Mouse (Mus musculus): Measurements from ENCODE around the gene Auts2.
A peak's percentile ranks its signal among the peaks of the same experiment; 100 is the strongest.

The Auts2 gene

DNA sequence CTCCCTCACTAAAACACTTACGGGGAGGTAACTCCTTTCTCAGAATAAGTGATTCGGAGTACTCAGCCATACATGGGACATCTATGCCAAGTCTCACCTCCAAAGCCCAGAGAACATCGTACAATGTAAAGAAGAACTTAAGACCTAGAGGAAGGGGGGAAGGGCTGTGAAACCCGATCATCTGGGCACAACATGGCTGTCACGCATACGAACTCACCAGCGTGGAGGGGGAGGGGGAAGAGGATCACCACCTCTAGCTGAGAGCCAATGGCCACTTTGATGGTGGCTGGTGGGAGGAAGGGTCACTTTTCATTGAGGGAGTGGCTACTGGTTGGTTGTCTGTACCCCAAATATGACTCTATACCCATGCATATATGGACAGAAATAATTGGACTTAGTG is 1053.3 kb downstream of the Auts2 start:
- DNase-seq, result no peak

DNA sequence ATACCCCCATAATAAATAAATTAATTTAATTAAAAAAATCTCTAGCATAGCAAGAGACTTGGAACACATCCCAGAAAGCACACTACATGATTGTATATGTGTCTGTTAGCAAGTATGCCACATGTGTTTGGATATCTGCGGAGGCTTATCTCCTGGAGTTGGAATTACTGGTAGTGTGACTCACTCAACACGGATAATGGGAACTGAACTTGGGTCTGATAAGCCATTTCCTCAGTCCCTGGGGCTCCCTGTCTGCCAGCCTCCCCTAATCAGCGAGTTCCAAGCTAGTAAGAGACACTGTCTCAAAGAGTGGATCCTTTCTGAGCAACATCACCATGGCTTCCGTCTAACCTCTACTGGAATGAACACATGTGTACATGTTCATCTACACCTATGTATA is 1056.6 kb downstream of the Auts2 start:
- no peak for DNase-seq

DNA sequence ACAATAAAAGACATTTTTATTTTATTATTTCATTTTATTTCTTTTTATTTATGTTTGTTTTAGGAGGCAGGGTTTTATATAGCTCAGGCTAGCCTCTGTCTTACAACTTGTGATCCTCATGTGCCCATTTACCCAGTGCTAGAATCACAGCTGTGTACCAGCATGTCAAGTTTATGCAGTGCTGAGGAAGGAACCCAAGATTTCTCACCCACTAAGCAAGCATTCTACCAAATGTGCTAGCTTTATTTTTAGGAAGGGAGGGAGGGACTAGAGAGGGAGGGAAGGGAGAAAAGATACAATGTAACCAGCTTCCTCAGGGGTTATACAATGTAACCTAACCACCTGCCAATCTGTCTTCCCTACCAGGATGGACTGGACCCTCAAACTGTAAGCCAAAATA is 1067.9 kb downstream of the Auts2 start:
- no peak for DNase-seq

DNA sequence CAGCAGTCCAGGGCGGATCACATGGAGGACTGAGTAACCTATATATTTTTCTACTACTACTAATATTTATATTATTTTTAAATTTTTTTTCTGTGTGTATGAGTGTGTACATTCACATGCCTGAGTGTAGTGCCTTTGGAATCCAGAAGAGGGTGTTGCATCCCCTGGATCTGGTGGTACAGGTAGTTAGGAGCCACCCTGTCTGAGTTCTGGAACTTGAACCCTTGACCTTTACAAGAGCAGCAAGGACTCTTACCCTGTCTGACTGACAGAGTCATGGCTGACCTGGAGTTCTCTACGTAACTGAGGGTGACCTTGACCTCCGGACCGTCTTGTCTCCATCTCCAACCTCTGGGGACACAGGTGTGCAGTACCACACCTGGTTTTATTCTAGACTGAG is 1074.5 kb downstream of the Auts2 start:
- no peak for DNase-seq

DNA sequence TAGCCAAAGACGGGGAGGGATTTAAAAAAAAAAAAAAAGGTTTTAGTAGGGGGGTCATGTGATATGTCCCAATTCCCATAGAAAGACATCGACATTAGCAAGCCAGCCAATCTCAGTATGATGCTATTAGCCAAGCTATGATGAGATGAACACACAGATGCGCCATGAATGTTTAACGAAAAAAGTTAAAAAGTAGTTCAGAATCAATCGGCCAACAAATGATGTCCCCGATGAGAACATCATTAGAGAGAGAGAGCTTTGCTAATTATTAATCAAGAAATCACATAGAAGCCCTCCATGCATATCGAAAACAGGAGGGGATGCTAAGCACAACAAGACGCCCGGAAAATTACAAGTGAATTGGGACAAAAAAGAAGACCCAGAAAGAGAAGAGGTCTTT is 1077.0 kb downstream of the Auts2 start:
- peak; percentile 58 for DNase-seq

DNA sequence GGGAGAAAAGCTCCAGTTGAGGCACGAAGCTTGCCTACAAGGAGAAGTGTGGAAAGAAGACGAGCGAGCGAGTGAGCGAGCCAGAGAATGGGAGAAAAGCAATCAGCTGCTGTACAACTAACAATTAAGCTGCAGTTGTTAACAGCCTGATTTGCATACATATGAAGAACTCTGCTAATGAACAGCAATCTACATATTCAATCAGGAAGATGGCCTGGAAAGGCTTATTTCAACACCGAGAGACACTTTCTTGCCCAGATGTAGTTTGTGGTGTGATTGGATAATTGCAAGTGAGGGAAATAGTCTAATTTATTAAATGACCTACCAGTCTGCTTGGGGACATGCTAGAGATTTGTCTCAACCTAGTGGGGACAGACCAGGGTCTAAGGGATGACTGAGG is 1079.7 kb downstream of the Auts2 start:
- DNase-seq, result no peak

DNA sequence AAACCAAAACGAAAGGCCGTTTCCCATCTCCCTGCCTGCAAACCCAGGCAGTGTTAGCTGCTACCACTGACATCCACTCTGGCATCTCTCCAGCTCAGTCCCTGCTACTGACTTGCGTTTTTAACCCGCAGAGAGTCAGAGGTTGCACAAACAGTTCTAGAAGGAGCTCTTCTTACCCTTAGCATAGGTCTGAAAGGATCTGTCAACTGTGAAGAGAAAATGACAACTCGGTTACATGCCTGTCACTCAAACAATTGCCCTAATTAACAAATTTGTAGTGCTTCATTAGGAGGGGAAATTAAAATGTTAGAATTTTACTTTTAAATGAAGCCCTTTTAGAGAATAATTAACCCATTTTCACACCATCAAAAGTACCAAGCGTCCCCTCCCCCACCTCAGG is 1083.2 kb downstream of the Auts2 start:
- DNase-seq, result no peak

DNA sequence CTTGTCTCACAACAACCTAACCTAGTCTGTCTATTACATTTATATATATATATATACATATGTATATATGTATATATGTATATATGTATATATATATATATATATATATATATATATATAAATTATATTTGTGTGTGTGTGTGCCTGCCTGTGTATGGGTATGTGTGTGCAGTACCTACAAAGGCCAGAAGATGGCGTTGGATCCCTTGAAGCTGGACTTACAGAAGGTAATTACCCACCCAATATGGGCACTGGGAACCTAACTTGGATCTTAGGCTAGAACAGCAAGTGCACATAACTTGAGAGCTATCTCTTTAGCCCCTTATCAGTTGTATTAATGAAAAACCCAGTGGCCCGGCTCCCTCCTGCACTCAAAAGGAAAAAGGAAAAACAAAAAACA is 1083.6 kb downstream of the Auts2 start:
- peak; percentile 14 for DNase-seq

DNA sequence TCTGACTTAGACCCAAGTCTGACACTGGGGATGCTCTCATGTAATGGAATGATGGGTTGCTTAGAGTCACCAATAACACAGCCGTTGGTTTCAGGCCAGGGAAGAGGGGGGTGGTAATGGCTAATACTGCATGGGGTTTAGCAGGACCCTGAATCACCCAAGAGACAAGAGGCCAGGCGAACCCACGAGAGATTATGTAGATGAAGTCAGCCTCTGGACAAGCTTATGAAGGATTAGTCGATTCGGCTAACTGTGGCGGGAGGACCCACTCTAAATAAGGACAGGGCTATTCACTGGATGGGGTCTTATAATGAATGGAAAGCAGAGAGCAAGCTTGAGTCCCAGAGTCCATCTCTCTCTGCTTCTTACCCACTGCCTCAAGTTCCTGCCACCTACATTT is 1084.4 kb downstream of the Auts2 start:
- no peak for DNase-seq

DNA sequence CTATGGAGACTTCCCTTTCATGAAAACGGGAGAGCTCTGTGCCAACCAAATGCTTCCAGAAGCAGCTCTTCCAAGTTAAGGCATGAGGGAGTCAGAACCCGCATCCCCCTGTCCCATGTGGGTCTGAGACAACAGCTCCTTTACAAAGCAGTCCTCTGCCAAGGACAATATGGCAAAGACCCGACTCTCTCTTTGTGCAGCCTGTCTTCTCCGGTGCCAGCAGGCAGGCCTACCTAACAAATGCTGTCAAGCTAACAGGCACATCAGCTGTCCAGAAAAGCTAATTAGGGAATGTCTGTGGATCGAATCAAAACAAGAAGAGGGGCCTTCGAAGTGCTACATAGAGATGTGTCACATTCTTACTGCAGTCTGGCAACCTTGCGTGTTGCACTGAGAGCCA is 1085.1 kb downstream of the Auts2 start:
- no peak for DNase-seq

DNA sequence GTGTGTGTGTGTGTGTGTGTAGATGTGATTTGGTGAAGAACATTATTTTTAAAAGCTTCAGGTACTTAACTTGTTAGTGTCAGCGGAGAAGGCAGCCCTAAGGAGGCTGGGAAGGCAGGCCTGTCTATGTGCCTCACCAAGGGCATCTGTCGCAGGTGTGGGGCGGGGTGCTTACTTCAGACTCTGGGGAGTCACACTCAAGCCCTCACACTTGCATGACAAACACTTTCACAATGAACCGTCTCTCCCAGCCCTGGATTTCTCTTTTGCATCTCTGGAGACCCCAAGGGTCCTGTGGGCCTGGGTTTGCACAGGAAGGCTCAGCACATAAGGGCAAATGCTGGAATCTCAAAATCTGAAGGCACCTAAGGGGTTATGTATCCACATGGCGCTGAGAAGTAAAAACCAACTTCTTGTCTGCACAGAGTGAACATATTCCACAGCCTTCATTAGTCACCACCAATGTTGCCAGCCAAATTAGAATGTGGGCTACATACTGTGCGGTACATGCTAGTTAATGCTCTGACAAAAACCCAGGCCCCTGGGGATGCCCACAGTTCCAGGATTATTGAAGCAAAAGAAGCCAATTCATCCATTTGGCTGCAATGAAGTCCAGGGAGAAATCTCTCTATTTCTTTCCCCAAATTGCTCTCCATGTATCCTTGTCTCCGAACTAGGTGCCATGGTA is 1093.8 kb downstream of the Auts2 start:
- no peak for DNase-seq

DNA sequence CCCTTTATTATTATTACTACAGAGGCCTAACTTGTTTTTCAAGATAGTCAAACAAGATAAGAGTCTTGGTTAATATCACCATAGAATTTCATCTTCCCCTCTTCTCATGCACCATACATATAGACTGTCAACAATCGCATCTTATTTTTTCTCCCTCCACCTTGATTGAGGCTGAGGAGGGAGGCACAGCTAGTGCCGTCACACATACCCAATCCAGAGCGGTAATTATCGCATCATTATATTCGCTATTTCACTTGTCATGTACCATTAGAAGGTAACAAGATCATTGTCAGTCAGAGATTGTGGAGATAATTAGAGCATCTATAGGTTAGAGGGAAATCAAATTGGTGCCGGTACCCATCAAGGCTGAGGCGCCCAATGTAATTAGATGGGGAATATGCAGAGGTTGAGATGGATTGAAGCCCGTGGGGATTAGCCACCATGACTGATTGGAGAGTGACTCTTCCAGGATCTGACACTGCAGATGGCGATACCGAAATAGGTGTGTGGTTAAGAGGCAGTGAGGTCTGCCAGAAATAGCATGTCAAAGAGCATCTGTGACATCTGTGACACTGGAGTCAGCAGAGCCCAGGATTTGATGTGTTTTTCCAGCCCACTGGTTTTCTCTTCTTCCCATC is 1107.8 kb downstream of the Auts2 start:
- DNase-seq, result no peak

DNA sequence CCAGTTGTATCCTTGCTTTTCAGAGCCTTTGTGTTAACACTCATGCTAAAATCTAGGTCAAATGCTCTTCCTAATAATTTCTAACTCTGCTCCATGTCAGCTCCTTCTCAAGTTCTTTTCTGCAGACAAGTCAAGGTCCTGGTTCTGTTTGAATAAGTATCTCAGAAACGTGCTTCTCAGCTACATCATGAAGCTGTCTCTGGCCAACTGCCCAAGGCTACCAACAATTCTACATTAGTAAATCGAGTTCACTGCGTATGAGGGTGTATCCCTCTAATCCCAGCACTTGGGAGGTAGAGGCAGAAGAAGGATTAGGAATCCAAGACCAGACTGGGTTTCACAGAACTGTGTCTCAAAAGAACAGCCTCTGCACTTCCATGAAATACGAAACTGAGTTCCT is 1109.9 kb downstream of the Auts2 start:
- no peak for DNase-seq

DNA sequence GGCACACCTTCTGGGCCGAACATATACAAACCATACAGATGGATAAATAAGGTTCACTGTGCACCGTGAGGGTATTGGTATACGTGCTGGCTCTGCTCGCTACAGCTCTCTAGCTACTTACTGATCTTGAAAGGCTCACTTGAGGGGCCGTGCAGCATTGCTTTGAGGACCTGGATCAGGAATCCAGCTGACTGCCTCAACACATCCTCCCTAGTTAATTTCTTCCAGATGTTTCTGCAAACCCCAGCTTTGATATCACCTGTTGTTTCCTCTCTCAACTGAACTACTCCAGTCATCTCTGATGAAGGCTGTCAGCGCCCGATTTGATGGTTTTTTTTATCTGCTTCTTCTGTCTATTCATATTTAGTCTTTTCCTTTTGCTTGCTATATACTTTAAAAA is 1111.2 kb downstream of the Auts2 start:
- DNase-seq, result no peak

DNA sequence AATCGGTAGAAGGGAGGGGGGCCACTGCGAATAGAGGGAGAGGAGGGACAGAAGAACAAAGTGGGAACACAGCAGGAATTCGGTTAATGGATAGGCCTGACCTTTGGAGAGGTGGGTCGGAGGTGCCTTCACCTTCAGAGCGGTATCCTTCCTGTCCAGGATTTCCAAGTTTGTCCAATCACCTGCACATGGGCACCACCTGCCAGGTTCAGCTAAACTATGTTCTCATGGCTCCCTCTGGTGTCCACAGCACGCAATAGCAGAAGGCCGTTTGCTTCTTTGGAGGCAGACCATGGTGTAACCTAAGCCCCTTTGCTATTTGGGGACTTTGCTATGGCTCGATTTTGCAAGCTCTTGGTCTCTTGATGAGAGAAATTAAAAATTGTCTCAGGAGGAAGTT is 1113.0 kb downstream of the Auts2 start:
- peak; percentile 62 for DNase-seq

DNA sequence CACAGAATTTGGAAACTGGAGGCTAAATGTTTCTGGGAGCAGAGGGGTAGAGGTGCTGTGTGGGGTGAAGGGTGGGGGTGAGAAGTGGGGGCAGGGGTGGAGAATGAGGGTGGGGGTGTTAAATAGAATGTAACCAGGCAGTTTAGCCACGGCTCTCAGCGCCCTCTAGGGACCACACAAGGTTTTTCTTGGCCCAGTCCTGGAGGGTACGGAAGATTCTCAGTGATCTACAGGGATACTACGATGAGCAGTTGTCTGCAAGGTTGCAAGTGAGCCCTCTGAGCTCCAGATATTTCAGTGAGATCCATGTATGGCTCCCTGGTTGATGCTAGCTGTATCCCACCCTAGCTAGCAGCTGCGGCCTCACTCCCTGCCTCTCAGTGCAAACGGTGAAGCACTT is 1113.6 kb downstream of the Auts2 start:
- DNase-seq, result no peak

DNA sequence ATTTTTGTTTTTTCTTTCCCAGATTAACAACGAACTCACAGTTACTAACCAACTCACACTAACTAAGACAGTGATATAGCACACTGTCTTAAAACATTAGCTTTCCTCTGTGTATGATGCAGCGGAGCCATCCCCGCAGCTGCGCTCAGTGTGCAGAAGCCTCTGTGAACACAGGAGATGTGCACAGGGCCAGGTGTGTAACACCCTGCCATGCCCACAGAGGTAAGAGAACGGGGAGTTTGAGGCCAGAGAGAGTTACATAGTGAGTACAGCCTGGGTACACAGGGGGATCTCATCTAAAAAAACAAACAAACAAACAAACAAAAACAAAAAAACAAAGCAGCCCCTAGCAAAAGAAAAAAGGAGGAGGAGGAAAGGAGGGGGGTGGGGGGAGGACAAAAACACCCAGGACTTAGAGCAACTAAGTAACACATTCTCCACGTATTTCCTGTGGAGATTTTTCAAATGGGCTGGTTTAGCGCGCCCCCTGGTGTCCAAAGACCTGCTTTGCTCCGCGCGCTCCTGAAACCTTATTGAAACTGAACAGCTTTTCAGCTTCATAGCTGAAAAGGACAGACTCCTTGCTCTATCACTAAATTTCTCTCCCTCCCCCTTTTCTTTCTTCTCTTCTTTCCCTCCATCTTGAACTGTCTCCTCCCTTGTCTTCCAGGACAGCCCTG is 1115.3 kb downstream of the Auts2 start:
- DNase-seq, result peak; percentile 52

DNA sequence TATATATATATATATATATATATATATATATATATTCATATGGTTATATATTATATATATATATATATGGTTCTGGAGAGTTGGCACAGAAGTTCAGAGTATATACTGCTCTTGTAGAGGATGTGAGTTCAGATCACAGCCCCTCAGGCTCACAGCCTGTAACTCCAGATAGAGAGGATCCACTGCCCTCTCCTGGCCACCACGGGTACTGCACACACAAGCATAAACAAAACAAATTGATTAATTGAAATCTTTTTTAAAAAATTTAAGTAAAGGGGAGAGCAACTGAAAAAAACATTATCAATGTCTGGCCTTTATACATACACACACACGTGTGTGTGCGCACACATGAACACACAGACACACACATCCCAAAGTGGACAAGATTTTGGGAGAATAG is 1120.4 kb downstream of the Auts2 start:
- DNase-seq, result no peak

DNA sequence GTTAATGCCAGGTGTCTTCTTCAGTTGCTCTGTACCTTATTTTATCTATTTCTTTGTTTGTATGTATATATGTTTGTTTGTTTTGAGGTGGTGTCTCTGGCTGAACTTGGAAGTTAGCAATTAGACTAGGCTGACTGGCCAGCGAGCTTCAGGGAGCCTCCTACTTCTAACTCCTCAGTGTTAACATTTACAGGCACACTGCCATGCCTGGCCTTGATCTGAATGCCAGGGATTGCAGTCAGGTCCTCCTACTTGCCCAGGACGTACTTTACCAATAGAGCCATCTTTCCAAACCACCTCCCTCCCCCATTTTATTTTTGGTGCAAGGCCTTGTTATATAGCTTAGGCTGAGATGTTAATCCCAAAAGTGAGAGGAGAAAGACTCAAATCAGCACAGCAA is 1122.7 kb downstream of the Auts2 start:
- no peak for DNase-seq

DNA sequence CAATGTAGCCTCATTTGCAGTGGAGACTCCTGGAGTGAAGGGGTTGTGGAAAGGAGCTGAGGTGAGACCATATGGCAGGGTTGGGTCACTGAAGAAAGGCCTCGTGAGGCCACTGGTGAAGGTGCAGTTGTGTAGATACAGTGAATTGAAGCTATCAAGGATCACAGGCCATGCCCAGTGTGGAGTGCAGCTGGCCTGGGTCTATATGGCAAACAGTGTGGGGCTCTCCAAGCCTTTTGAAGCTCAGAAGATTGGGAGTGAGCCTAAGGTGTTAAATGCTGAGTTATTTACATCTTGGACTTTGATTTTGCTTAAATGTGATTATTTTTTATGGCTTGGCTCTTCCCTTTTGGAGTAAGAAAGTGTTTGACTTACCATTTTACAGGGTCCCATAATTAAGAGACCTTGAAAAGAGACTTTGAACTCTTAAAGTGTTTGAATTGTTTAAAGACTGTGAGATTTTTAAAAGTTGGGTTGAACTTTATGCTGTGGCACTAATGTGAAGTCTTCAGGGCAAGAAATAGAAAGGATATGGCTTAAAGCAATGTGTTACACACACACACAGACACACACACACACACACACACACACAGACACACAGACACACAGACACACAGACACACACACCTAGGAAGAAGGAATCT is 1127.1 kb downstream of the Auts2 start:
- DNase-seq, result no peak

DNA sequence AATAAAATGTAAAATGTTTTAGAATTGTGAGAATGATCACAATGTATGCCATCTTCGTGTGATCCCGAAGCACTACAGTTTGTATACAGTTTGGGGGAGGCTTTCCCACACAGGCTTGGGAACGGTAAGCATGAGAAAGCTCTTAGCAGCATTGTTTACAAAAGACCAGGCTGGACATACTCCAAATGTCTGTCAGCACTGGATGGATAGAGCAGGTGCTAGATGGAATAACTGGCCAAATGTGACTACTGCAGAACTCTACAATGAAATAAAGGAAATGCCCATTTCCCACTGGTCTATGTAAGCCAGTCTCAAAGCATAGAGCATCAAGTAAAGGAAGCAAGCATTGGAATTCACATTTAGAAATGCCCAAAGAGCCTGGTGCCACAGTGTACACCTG is 1144.9 kb downstream of the Auts2 start:
- DNase-seq, result no peak

DNA sequence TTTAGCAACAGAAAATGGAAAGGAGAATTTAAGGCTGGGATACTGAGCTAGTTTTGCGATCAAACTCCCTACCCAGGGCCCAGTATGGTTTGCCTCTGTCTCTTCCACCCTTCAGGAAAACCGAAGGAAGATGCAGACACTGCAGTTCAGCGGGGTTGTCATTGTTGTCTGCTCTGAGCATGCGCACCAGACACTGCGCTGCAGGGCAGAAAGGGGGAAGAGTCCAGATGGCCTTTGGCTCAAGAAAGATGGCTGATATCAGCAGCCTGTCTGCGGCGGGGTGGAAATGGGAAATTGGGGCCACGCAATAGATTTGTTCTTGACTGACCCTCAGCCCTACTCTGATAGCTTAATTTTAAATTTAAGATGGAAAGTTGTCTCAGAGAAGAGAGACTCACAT is 1147.4 kb downstream of the Auts2 start:
- DNase-seq, result no peak

Measured in kidney, adult 9 months (tissue).